Mouse (Mus musculus) mesoderm, embryonic 11.5 days (tissue): ENCODE results near the gene Scn2a.

Experiments
- DNase-seq: peaks from one replicate; pipeline ENCODE4 v3.0.0-alpha.2; 2012; ENCODE audit warnings: low read depth, low spot score

The Scn2a gene

GRCm38 (mm10) chr2:65620556-65621166 lies at the start of gene Scn2a:
Gene Scn2a, plus strand, starts transcription at chr2:65620771.
- peak; percentile 67 for DNase-seq

GRCm38 (mm10) chr2:65587679-65588078 lies 32.9 kb upstream of the Scn2a start:
- no peak for DNase-seq

GRCm38 (mm10) chr2:65607813-65608212 lies 12.8 kb upstream of the Scn2a start:
- no peak for DNase-seq

- DNase-seq: no peak
These were observed 8.7 kb upstream of the Scn2a start for GRCm38 (mm10) chr2:65611887-65612286.

- DNase-seq: peak; percentile 75
These were observed 790 bp upstream of the Scn2a start for GRCm38 (mm10) chr2:65619781-65620180.

- DNase-seq: no peak
These were observed 683 bp downstream of the Scn2a start for GRCm38 (mm10) chr2:65621254-65621653.

- DNase-seq: no peak
These were observed 1.3 kb downstream of the Scn2a start for GRCm38 (mm10) chr2:65621838-65622237.

- no peak for DNase-seq
These were observed 32.1 kb downstream of the Scn2a start for GRCm38 (mm10) chr2:65652636-65653035.

GRCm38 (mm10) chr2:65657031-65657430 lies 36.5 kb downstream of the Scn2a start:
- DNase-seq: no peak

GRCm38 (mm10) chr2:65658430-65658829 lies 37.9 kb downstream of the Scn2a start:
- DNase-seq: no peak

- DNase-seq: no peak
These were observed 43.3 kb downstream of the Scn2a start for GRCm38 (mm10) chr2:65663892-65664291.

GRCm38 (mm10) chr2:65664481-65664880 lies 43.9 kb downstream of the Scn2a start:
- DNase-seq: no peak

- DNase-seq: peak; percentile 4
These were observed 44.6 kb downstream of the Scn2a start for GRCm38 (mm10) chr2:65665180-65665579.

GRCm38 (mm10) chr2:65667590-65668436 lies 47.2 kb downstream of the Scn2a start:
- no peak for DNase-seq

- peak; percentile 92 for DNase-seq
These were observed 48.0 kb downstream of the Scn2a start for GRCm38 (mm10) chr2:65668437-65669135.

- no peak for DNase-seq
These were observed 49.0 kb downstream of the Scn2a start for GRCm38 (mm10) chr2:65669561-65669960.

GRCm38 (mm10) chr2:65670153-65670817 lies 49.7 kb downstream of the Scn2a start:
- no peak for DNase-seq

- no peak for DNase-seq
These were observed 59.0 kb downstream of the Scn2a start for GRCm38 (mm10) chr2:65679621-65680020.

- no peak for DNase-seq
These were observed 64.6 kb downstream of the Scn2a start for GRCm38 (mm10) chr2:65685151-65685550.

GRCm38 (mm10) chr2:65690456-65691184 lies 70.0 kb downstream of the Scn2a start:
- no peak for DNase-seq

- DNase-seq: no peak
These were observed 73.9 kb downstream of the Scn2a start for GRCm38 (mm10) chr2:65694485-65694884.
